Mouse (Mus musculus): ENCODE data around the gene Pcp4l1. TPM values are rescaled to one million over a fixed set of nuclear protein-coding genes. Genes with fewer than 3 reads are reported as not detected.

The Pcp4l1 gene
- total and polyA plus RNA-seq, 3 experiments, result 165 to 283 (median 255) TPM

DNA sequence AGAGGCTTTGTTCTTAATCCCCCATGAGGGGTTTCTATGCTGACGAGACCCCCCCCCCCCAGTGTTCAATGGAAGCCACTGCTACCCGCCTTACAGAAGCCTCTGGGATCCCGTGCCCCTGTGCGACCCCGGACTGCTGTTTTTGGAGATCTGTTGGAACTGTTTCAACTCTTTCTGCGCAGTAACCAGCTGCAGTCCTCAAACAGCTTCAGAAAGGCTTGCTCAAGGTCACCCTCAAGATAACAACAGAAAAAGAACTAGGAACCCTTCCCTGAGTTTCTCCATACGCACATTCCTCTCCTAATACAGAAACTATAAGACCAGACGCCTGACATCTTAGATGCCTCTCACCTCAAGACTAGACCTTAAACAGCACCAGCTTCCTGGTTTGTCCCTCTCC is 7.0 kb downstream of the Pcp4l1 start:
- 8% methylated on average over 8 of the region's 8 CpGs for WGBS
- peaks cover 2% of the 10 kb centered on the region; the same call in 1 of the 2 replicates for H3K36me3 ChIP-seq (ENCODE audit: control insufficient read depth, insufficient read depth, low read length)
- peaks cover 2% of the 10 kb centered on the region; the same call in 1 of the 2 replicates for H3K79me2 ChIP-seq (replicated peaks; ENCODE audit: control insufficient read depth, insufficient read depth, low read length)
- H3K27me3 ChIP-seq (ENCODE audit: control insufficient read depth, insufficient read depth, low read length), result no peaks in the 10 kb centered on the region
- H3K9ac ChIP-seq (ENCODE audit: low read depth, low read length), result peak overlapping the region; percentile 66; the same call in 1 of the 2 replicates
- peaks cover 22% of the 10 kb centered on the region for H3K4me1 ChIP-seq (ENCODE audit: control insufficient read depth, insufficient read depth, low read length)
- DNase-seq, result peak in 1 of 2 experiments; percentile 40
- intact Hi-C loops (cut with DNase I), result no loop called here
- H3K4me3 ChIP-seq, result no peak overlapping the region
- peak overlapping the region; percentile 82 for H3K27ac ChIP-seq
- TF ChIP-seq POLR2A (IDR thresholded peaks at IDR 0.05; ENCODE audit: insufficient read depth, low read depth, low read length) (no peak), EP300 (IDR thresholded peaks at IDR 0.05; ENCODE audit: insufficient read depth, low read depth, low read length) (no peak), CTCF (IDR thresholded peaks at IDR 0.05) (no peak)

DNA sequence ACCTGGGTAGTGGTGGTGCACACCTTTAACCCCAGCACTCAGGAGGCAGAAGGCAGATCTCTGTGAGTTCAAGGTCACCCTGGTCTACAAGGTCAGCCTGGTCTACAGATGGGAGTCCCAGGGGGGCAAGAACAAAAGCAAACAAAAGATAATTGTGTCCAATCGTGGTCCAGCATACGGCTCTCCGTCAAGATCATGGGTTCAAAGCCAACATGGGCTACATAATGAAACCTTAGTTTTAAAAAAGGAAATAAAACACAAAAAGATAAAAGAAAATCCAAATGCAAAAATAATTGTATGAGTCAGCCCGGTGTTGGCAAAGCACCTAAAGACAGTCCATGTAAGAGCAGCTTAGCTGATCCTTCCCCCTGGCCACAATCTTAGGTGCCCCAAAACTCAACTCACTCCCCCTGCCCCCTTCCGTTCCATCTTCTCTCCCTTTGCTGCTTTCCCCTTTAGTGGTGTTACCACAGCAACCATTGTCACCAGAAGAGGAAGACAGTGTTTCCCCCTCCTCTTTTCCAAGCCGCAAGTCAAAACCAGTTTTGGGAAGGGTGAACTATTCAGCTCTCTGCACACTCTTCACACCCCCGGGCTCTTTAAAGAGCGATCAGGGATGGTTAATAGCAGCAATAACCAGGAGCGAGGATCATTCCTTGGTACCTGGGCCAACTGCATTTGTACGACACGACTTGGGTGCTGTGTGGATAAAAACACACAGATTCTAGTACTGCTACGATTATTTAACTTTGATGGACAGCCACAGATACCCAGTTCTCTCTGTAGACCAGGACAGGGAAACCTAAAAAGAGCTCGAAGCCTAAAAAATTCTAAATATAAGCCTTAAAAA is 8.0 kb downstream of the Pcp4l1 start:
- peak overlapping the region; percentile 82 for H3K27ac ChIP-seq
- WGBS, result 62% methylated on average over 13 of the region's 13 CpGs
- intact Hi-C loops (cut with DNase I), result no loop called here
- H3K79me2 ChIP-seq (replicated peaks; ENCODE audit: control insufficient read depth, insufficient read depth, low read length), result peaks cover 2% of the 10 kb centered on the region; the same call in 1 of the 2 replicates
- peaks cover 2% of the 10 kb centered on the region; the same call in 1 of the 2 replicates for H3K36me3 ChIP-seq (ENCODE audit: control insufficient read depth, insufficient read depth, low read length)
- no peak overlapping the region for H3K4me3 ChIP-seq
- no peak for DNase-seq
- no peak overlapping the region for H3K9ac ChIP-seq (ENCODE audit: low read depth, low read length)
- H3K27me3 ChIP-seq (ENCODE audit: control insufficient read depth, insufficient read depth, low read length), result no peaks in the 10 kb centered on the region
- TF ChIP-seq POLR2A (IDR thresholded peaks at IDR 0.05; ENCODE audit: insufficient read depth, low read depth, low read length), result no peak
- H3K4me1 ChIP-seq (ENCODE audit: control insufficient read depth, insufficient read depth, low read length), result peaks cover 24% of the 10 kb centered on the region

DNA sequence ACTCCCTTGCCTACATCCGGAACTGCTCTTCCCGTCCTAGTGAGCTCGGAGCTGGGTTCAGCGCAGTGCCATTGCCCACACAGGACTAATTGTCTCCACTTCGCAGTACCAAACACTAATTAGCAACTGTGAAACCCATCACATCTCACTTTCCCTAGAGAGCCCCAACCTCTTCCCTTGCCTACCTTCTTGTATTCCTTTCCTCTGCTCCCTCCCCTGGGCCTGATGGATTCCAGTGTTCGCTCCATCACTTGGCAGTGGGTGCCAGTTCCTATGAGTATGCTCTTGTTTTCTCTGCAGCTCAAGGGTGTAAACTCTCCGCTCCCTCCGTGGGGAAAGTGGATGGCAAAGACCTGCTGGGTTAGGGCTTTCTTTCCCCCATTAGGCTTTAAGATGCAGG is 10.4 kb downstream of the Pcp4l1 start:
- DNase-seq, result no peak
- Histone ChIP-seq H3K79me2 (replicated peaks; ENCODE audit: control insufficient read depth, insufficient read depth, low read length) (peaks cover 2% of the 10 kb centered on the region; the same call in 1 of the 2 replicates), H3K9ac (ENCODE audit: low read depth, low read length) (no peak overlapping the region), H3K4me1 (ENCODE audit: control insufficient read depth, insufficient read depth, low read length) (peaks cover 25% of the 10 kb centered on the region), H3K36me3 (ENCODE audit: control insufficient read depth, insufficient read depth, low read length) (peaks cover 2% of the 10 kb centered on the region; the same call in 1 of the 2 replicates), H3K27me3 (ENCODE audit: control insufficient read depth, insufficient read depth, low read length) (no peaks in the 10 kb centered on the region), H3K27ac (peak overlapping the region; percentile 93), H3K4me3 (no peak overlapping the region)
- WGBS, result 63% methylated on average over 8 of the region's 8 CpGs
- intact Hi-C loops (cut with DNase I), result no loop called here
- TF ChIP-seq EP300 (IDR thresholded peaks at IDR 0.05; ENCODE audit: insufficient read depth, low read depth, low read length), result no peak
- TF ChIP-seq POLR2A (IDR thresholded peaks at IDR 0.05; ENCODE audit: insufficient read depth, low read depth, low read length), result no peak
- no peak for TF ChIP-seq CTCF (IDR thresholded peaks at IDR 0.05)

DNA sequence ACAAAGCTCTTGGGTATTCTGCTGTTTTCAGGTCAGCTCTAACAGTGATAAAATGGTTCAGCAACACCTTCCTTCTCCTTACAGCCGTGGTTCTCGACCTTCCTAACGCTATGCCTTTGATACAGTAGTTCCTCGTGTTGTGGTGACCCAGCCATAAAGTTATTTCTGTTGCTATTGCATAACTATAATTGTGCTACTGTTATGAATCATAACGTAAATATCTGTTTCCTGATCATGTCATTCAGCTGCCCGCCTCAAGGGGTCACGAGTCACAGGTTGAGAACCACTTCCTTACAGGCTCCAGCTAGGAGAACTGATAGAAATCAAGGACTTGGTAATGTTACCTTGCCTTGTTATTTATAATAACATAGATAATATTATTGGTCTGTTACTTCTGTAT is 11.8 kb downstream of the Pcp4l1 start:
- peak; percentile 50 to 56 for DNase-seq
- no peaks in the 10 kb centered on the region for H3K27me3 ChIP-seq (ENCODE audit: control insufficient read depth, insufficient read depth, low read length)
- peak overlapping the region; percentile 93 for H3K27ac ChIP-seq
- peaks cover 2% of the 10 kb centered on the region; the same call in 1 of the 2 replicates for H3K79me2 ChIP-seq (replicated peaks; ENCODE audit: control insufficient read depth, insufficient read depth, low read length)
- intact Hi-C loops (cut with DNase I), result no loop called here
- no peak overlapping the region for H3K9ac ChIP-seq (ENCODE audit: low read depth, low read length)
- H3K4me3 ChIP-seq, result no peak overlapping the region
- WGBS, result 24% methylated on average over 7 of the region's 7 CpGs
- H3K4me1 ChIP-seq (ENCODE audit: control insufficient read depth, insufficient read depth, low read length), result peaks cover 25% of the 10 kb centered on the region
- TF ChIP-seq POLR2A (IDR thresholded peaks at IDR 0.05; ENCODE audit: insufficient read depth, low read depth, low read length), result no peak
- TF ChIP-seq EP300 (IDR thresholded peaks at IDR 0.05; ENCODE audit: insufficient read depth, low read depth, low read length), result 0 out of 2 replicates have a peak, but pooled peaks have one; percentile 49
- peak; percentile 67 for TF ChIP-seq CTCF (IDR thresholded peaks at IDR 0.05)
- peaks cover 7% of the 10 kb centered on the region for H3K36me3 ChIP-seq (ENCODE audit: control insufficient read depth, insufficient read depth, low read length)

DNA sequence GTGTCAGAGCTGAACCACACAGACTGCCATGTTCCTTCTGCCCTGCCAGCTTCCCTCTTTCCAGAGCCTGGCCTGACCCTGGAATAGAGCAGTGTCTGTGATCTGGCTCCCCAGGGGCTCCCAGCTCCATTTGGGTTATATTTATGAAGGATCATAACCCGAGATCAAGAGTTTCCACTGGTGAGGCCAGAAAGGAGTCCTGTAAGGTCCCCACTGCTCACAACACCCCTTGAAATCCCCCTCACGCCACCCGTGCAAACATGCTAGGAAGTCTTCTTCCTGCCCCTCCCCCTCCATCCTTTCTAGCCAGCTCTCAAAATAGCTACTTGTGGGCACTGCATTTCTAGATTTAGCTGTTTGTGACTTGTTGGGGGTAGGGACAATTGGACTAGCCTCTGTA is 12.4 kb downstream of the Pcp4l1 start:
- Histone ChIP-seq H3K36me3 (ENCODE audit: control insufficient read depth, insufficient read depth, low read length) (peaks cover 7% of the 10 kb centered on the region), H3K27me3 (ENCODE audit: control insufficient read depth, insufficient read depth, low read length) (no peaks in the 10 kb centered on the region), H3K4me1 (ENCODE audit: control insufficient read depth, insufficient read depth, low read length) (peaks cover 24% of the 10 kb centered on the region), H3K4me3 (no peak overlapping the region), H3K9ac (ENCODE audit: low read depth, low read length) (no peak overlapping the region), H3K27ac (peak overlapping the region; percentile 93), H3K79me2 (replicated peaks; ENCODE audit: control insufficient read depth, insufficient read depth, low read length) (peaks cover 2% of the 10 kb centered on the region; the same call in 1 of the 2 replicates)
- intact Hi-C loops (cut with DNase I), result no loop called here
- peak; percentile 57 to 70 for DNase-seq
- no peak for TF ChIP-seq EP300 (IDR thresholded peaks at IDR 0.05; ENCODE audit: insufficient read depth, low read depth, low read length)
- TF ChIP-seq CTCF (IDR thresholded peaks at IDR 0.05), result no peak
- TF ChIP-seq POLR2A (IDR thresholded peaks at IDR 0.05; ENCODE audit: insufficient read depth, low read depth, low read length), result no peak
- 17% methylated on average over 3 of the region's 3 CpGs for WGBS

DNA sequence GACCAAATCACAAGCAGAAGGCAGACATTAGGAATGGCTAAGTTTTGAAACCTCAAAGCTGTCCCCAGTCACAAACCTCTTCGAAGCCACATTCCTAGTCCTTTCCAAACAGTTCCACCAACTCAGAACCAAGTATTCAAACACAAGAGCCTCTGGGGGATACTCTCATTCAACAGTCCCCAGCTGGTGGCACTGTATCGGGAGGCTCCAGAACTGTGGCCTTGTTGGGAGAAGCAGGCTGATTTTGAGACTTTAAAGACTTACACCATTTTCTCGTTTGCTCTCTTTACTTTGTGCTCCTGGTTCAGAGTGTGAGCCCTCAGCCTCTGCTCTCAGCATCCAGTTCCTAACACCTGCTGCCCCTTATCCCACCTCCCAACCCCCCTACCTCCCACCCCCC is 13.0 kb downstream of the Pcp4l1 start:
- Histone ChIP-seq H3K79me2 (replicated peaks; ENCODE audit: control insufficient read depth, insufficient read depth, low read length) (peaks cover under 1% of the 10 kb centered on the region; the same call in 1 of the 2 replicates), H3K27me3 (ENCODE audit: control insufficient read depth, insufficient read depth, low read length) (no peaks in the 10 kb centered on the region), H3K36me3 (ENCODE audit: control insufficient read depth, insufficient read depth, low read length) (peaks cover 7% of the 10 kb centered on the region), H3K4me1 (ENCODE audit: control insufficient read depth, insufficient read depth, low read length) (peaks cover 21% of the 10 kb centered on the region), H3K27ac (peak overlapping the region; percentile 72), H3K4me3 (no peak overlapping the region), H3K9ac (ENCODE audit: low read depth, low read length) (no peak overlapping the region)
- intact Hi-C loops (cut with DNase I), result no loop called here
- 72% methylated on average over 3 of the region's 3 CpGs for WGBS
- no peak for TF ChIP-seq POLR2A (IDR thresholded peaks at IDR 0.05; ENCODE audit: insufficient read depth, low read depth, low read length)
- no peak for TF ChIP-seq EP300 (IDR thresholded peaks at IDR 0.05; ENCODE audit: insufficient read depth, low read depth, low read length)
- no peak for TF ChIP-seq CTCF (IDR thresholded peaks at IDR 0.05)
- no peak for DNase-seq

All from heart, adult 2 months (tissue).